Mouse (Mus musculus) small intestine, adult 2 months (tissue): ENCODE results near the gene Gltpd2.

Experiments
- CTCF ChIP-seq: fragments of 200-500 bp; IDR thresholded peaks from 2 replicates; pipeline ENCODE4 v1.5.1; 2012; ENCODE audit warnings: low read depth, mild to moderate bottlenecking, control low read depth, inconsistent platforms, low read length, moderate library complexity, mixed read lengths; ENCODE audit not compliant: insufficient replicate concordance, insufficient read length; ENCODE audit errors: extremely low read depth
- POLR2A ChIP-seq: fragments of 200-500 bp; IDR thresholded peaks from 2 replicates; pipeline ENCODE4 v1.6.1; 2012; ENCODE audit warnings: low read depth, mild to moderate bottlenecking, control low read depth, inconsistent platforms, low read length, moderate library complexity

DNA sequence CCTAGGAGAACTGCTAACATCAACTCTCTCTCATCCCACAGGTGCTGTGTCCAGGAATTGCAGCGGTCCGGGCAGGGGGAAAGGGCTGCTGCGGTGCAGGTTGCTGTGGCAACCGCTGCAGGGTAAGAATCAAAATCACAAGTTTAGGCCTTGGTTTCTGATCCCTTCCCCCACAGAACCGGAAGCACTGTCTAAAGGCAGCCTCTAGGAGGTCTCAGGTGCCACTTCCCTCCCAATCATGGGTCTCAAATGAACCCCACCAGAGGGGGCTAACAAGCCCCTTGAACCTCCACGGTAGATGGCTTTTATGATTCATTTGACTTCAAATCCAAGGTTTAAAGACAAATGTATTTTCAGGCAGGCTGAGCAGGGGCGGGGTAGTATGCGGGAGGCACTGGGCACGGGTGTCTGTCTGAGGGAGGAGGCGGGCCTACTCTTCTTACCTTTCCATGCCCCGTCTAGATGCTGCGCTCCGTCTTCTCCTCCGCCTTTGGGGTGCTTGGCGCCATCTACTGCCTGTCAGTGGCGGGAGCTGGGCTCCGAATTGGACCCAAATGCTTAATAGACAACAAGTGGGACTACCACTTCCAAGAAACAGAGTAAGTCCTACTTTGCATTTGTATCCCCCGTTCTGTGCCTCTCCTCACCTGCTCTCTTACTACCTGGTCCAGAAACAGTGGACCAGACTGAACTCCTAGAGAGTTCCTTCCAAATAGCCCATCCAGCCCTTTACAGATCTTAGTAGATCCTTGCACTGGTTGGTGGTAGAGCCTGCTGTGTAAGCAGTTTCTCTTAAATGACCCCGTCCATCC lies 9.0 kb upstream of the Gltpd2 start:
- TF ChIP-seq POLR2A (no peak), CTCF (peak; percentile 67)
